Mouse (Mus musculus) limb, embryonic 13.5 days (tissue): ENCODE measurements around the gene Trim9. TPM values are rescaled to one million over a fixed set of nuclear protein-coding genes. Genes with fewer than 3 reads are reported as not detected.

Experiments used
- ATAC-seq: fragments of 200-750 bp; cut with Nextera tagmentation; 2 replicates; pipeline ENCODE4 v1.8.0; 2017; ENCODE audit warnings: low read depth, moderate number of reproducible peaks, moderate TSS enrichment; ENCODE audit not compliant: low FRiP score
- H3K27ac ChIP-seq: fragments of 300-500 bp; sonication (generic); 2 replicates; pipeline ENCODE4 v1.5.1; 2015; ENCODE audit warnings: inconsistent platforms, mild to moderate bottlenecking, moderate library complexity
- H3K27me3 ChIP-seq: fragments of 300-500 bp; sonication (generic); 2 replicates; pipeline ENCODE4 v1.6.1; 2015; ENCODE audit warnings: mild to moderate bottlenecking, inconsistent platforms
- H3K36me3 ChIP-seq: fragments of 300-500 bp; sonication (generic); 2 replicates; pipeline ENCODE4 v1.6.1; 2015; ENCODE audit warnings: inconsistent platforms, mild to moderate bottlenecking, moderate library complexity
- H3K4me1 ChIP-seq: fragments of 300-500 bp; sonication (generic); 2 replicates; pipeline ENCODE4 v1.6.1; 2015; ENCODE audit warnings: inconsistent platforms
- H3K4me2 ChIP-seq: fragments of 300-500 bp; sonication (generic); replicated peaks from 2 replicates; pipeline ENCODE4 v1.6.1; 2015; ENCODE audit warnings: inconsistent platforms, mild to moderate bottlenecking, moderate library complexity
- H3K4me3 ChIP-seq: fragments of 300-500 bp; sonication (generic); 2 replicates; pipeline ENCODE4 v1.5.1; 2015; ENCODE audit warnings: moderate library complexity, mild to moderate bottlenecking, inconsistent platforms
- H3K9ac ChIP-seq: fragments of 300-500 bp; sonication (generic); 2 replicates; pipeline ENCODE4 v1.6.1; 2015; ENCODE audit warnings: mild to moderate bottlenecking, inconsistent platforms
- H3K9me3 ChIP-seq: fragments of 300-500 bp; sonication (generic); 2 replicates; pipeline ENCODE4 v1.6.1; 2016; ENCODE audit warnings: inconsistent platforms
- WGBS: fragments of 180-500 bp; shearing (Covaris S2); methylation state at CpG from one replicate; pipeline ENCODE4 v1.1.7; 2015; 5-methylcytosine and 5-hydroxymethylcytosine counted together
- polyA plus RNA-seq: library from polyadenylated mRNA; unstranded; fragments of >200 nt; fragmentation: Nextera tagmentation; extraction: Ambion mirVana; gene quantifications from 2 replicates; pipeline ENCODE4 v1.2.1, GENCODE M21; 2015

Gene Trim9
- polyA plus RNA-seq, 1 experiment from 2014 or later, result 0.93 TPM

- Histone ChIP-seq H3K4me3 (no peak overlapping the region), H3K9me3 (no peaks in the 10 kb centered on the region), H3K27me3 (no peaks in the 10 kb centered on the region), H3K4me1 (no peaks in the 10 kb centered on the region), H3K36me3 (no peaks in the 10 kb centered on the region), H3K4me2 (no peak overlapping the region), H3K9ac (no peak overlapping the region), H3K27ac (no peak overlapping the region)
- 84% methylated on average over 8 of the region's 8 CpGs for WGBS
- no peak for ATAC-seq
Observed at GRCm38 (mm10) chr12:70218795-70219540, 128.4 kb downstream of the Trim9 start.

- no peak for ATAC-seq
- Histone ChIP-seq H3K9ac (no peak overlapping the region), H3K27ac (no peak overlapping the region), H3K4me3 (no peak overlapping the region), H3K4me1 (no peaks in the 10 kb centered on the region), H3K27me3 (no peaks in the 10 kb centered on the region), H3K9me3 (no peaks in the 10 kb centered on the region), H3K4me2 (no peak overlapping the region), H3K36me3 (no peaks in the 10 kb centered on the region)
- 73% methylated on average over 16 of the region's 16 CpGs for WGBS
Observed at GRCm38 (mm10) chr12:70216229-70216800, 131.1 kb downstream of the Trim9 start.

- 78% methylated on average over 8 of the region's 8 CpGs for WGBS
- H3K36me3 ChIP-seq, result no peaks in the 10 kb centered on the region
Observed at GRCm38 (mm10) chr12:70214281-70214680, 133.1 kb downstream of the Trim9 start.

GRCm38 (mm10) chr12:70213601-70214000 is 133.8 kb downstream of the Trim9 start:
- Histone ChIP-seq H3K27me3 (no peaks in the 10 kb centered on the region), H3K27ac (no peak overlapping the region), H3K9ac (no peak overlapping the region), H3K36me3 (no peaks in the 10 kb centered on the region), H3K4me1 (no peaks in the 10 kb centered on the region), H3K4me3 (no peak overlapping the region), H3K4me2 (no peak overlapping the region), H3K9me3 (no peaks in the 10 kb centered on the region)
- 76% methylated on average over 6 of the region's 6 CpGs for WGBS
- no peak for ATAC-seq

More at GRCm38 (mm10) chr12:70214281-70214680, 133.1 kb downstream of the Trim9 start:
- H3K4me2 ChIP-seq, result no peak overlapping the region
- no peaks in the 10 kb centered on the region for H3K4me1 ChIP-seq
- H3K27ac ChIP-seq, result no peak overlapping the region
- H3K4me3 ChIP-seq, result no peak overlapping the region
- H3K9me3 ChIP-seq, result no peaks in the 10 kb centered on the region
- no peaks in the 10 kb centered on the region for H3K27me3 ChIP-seq
- no peak overlapping the region for H3K9ac ChIP-seq
- no peak for ATAC-seq

- no peaks in the 10 kb centered on the region for H3K4me1 ChIP-seq
- WGBS, result 85% methylated on average over 4 of the region's 4 CpGs
- no peak overlapping the region for H3K9ac ChIP-seq
- no peak for ATAC-seq
- no peaks in the 10 kb centered on the region for H3K27me3 ChIP-seq
- H3K9me3 ChIP-seq, result no peaks in the 10 kb centered on the region
- H3K27ac ChIP-seq, result no peak overlapping the region
- no peaks in the 10 kb centered on the region for H3K36me3 ChIP-seq
- no peak overlapping the region for H3K4me3 ChIP-seq
- H3K4me2 ChIP-seq, result no peak overlapping the region
Observed at GRCm38 (mm10) chr12:70212501-70212900, 134.9 kb downstream of the Trim9 start.

GRCm38 (mm10) chr12:70208214-70208613 is 139.2 kb downstream of the Trim9 start:
- Histone ChIP-seq H3K9me3 (no peaks in the 10 kb centered on the region), H3K4me3 (no peak overlapping the region), H3K36me3 (no peaks in the 10 kb centered on the region), H3K27ac (no peak overlapping the region), H3K4me1 (no peaks in the 10 kb centered on the region), H3K27me3 (no peaks in the 10 kb centered on the region), H3K9ac (no peak overlapping the region), H3K4me2 (no peak overlapping the region)
- 68% methylated on average over 5 of the region's 5 CpGs for WGBS
- no peak for ATAC-seq

- Histone ChIP-seq H3K4me3 (no peak overlapping the region), H3K4me2 (no peak overlapping the region), H3K27ac (no peak overlapping the region), H3K36me3 (no peaks in the 10 kb centered on the region), H3K4me1 (no peaks in the 10 kb centered on the region), H3K27me3 (no peaks in the 10 kb centered on the region; the same call in 1 of the 2 replicates), H3K9me3 (no peaks in the 10 kb centered on the region), H3K9ac (no peak overlapping the region)
- WGBS, result 76% methylated on average over 8 of the region's 8 CpGs
- ATAC-seq, result no peak
Observed at GRCm38 (mm10) chr12:70204433-70204832, 143.0 kb downstream of the Trim9 start.

GRCm38 (mm10) chr12:70201926-70202529 is 145.4 kb downstream of the Trim9 start:
- Histone ChIP-seq H3K9ac (no peak overlapping the region), H3K4me3 (no peak overlapping the region), H3K27ac (no peak overlapping the region), H3K4me1 (no peaks in the 10 kb centered on the region), H3K36me3 (no peaks in the 10 kb centered on the region), H3K4me2 (no peak overlapping the region), H3K9me3 (no peaks in the 10 kb centered on the region), H3K27me3 (no peaks in the 10 kb centered on the region; the same call in 1 of the 2 replicates)
- 73% methylated on average over 4 of the region's 5 CpGs for WGBS
- no peak for ATAC-seq

GRCm38 (mm10) chr12:70196341-70196740 is 151.1 kb downstream of the Trim9 start:
- ATAC-seq, result no peak
- Histone ChIP-seq H3K4me3 (no peak overlapping the region), H3K9ac (no peak overlapping the region), H3K4me1 (peaks cover 16% of the 10 kb centered on the region), H3K27me3 (no peaks in the 10 kb centered on the region; the same call in 1 of the 2 replicates), H3K36me3 (0 out of 2 replicates have a peak, but pooled peaks cover 3% of the 10 kb centered on the region), H3K9me3 (no peaks in the 10 kb centered on the region), H3K27ac (no peak overlapping the region), H3K4me2 (no peak overlapping the region)
- WGBS, result 90% methylated on average over 5 of the region's 5 CpGs

GRCm38 (mm10) chr12:70195426-70195825 is 152.0 kb downstream of the Trim9 start:
- H3K36me3 ChIP-seq, result 0 out of 2 replicates have a peak, but pooled peaks cover 6% of the 10 kb centered on the region
- no peak for ATAC-seq
- H3K27ac ChIP-seq, result no peak overlapping the region
- H3K9me3 ChIP-seq, result no peaks in the 10 kb centered on the region
- peaks cover 16% of the 10 kb centered on the region for H3K4me1 ChIP-seq
- H3K9ac ChIP-seq, result no peak overlapping the region
- WGBS, result 93% methylated on average over 6 of the region's 6 CpGs
- H3K4me2 ChIP-seq, result no peak overlapping the region
- H3K4me3 ChIP-seq, result no peak overlapping the region
- H3K27me3 ChIP-seq, result no peaks in the 10 kb centered on the region; the same call in 1 of the 2 replicates
